Mouse (Mus musculus) MEL (cell line): ENCODE measurements at regions not wholly inside any gene's neighbourhood (a gene's known extent, or its start where the extent isn't known, plus 50 kb on each side); places are given as distances from the start of the nearest gene placed in this dataset.

Experiments used
- DNase-seq: peaks from one replicate; pipeline ENCODE4 v3.0.0; 2011; ENCODE audit warnings: low read depth, low spot score
- H3K27ac ChIP-seq: 2 replicates; pipeline ENCODE4 v1.5.1; 2012; ENCODE audit warnings: low read depth, mild to moderate bottlenecking, control low read depth, low read length, moderate library complexity; ENCODE audit not compliant: control insufficient read depth
- H3K27me3 ChIP-seq, 2 experiments: fragments of 150-350 bp in 1 of 2; sonication (generic) in 1 of 2; 2 replicates each; pipeline ENCODE4 v1.6.1; 2012; ENCODE audit warnings: low read length in 2 of 2, mild to moderate bottlenecking in 2 of 2, improper control_type of control experiment in 1 of 2, moderate library complexity in 1 of 2; ENCODE audit not compliant: insufficient read depth in 2 of 2, control insufficient read depth in 1 of 2
- H3K36me3 ChIP-seq, 2 experiments: 2 replicates each; pipeline ENCODE4 v1.6.1; 2012 to 2014; ENCODE audit warnings: low read length in 2 of 2, improper control_type of control experiment in 1 of 2, inconsistent platforms in 1 of 2, mild to moderate bottlenecking in 1 of 2; ENCODE audit not compliant: insufficient read depth in 2 of 2, control insufficient read depth in 1 of 2
- H3K4me1 ChIP-seq, 2 experiments: fragments of 150-350 bp in 1 of 2; sonication (generic) in 1 of 2; 2 replicates each; pipeline ENCODE4 v1.6.1; 2012; ENCODE audit warnings: low read length in 2 of 2, improper control_type of control experiment in 1 of 2, mild to moderate bottlenecking in 1 of 2; ENCODE audit not compliant: insufficient read depth in 2 of 2, control insufficient read depth in 1 of 2
- H3K4me3 ChIP-seq, 2 experiments: fragments of 150-350 bp in 1 of 2; sonication (generic) in 1 of 2; 2 replicates each; pipeline ENCODE4 v1.5.1; 2012; ENCODE audit warnings: low read depth in 2 of 2, low read length in 2 of 2, mild to moderate bottlenecking in 2 of 2, moderate library complexity in 2 of 2, control low read depth in 1 of 2, improper control_type of control experiment in 1 of 2; ENCODE audit not compliant: control insufficient read depth in 1 of 2, insufficient read depth in 1 of 2
- H3K79me2 ChIP-seq: 2 replicates; pipeline ENCODE4 v1.6.1; 2012; ENCODE audit warnings: mild to moderate bottlenecking, low read length, moderate library complexity; ENCODE audit not compliant: control insufficient read depth, poor library complexity, insufficient read depth
- H3K9ac ChIP-seq: 2 replicates; pipeline ENCODE4 v1.6.1; 2012; ENCODE audit warnings: low read depth, mild to moderate bottlenecking, control low read depth, low read length, moderate library complexity; ENCODE audit not compliant: control insufficient read depth, poor library complexity, severe bottlenecking
- H3K9me3 ChIP-seq: fragments of 150-350 bp; sonication (generic); replicated peaks from 2 replicates; pipeline ENCODE4 v1.6.1; 2012; ENCODE audit warnings: mild to moderate bottlenecking, low read length, improper control_type of control experiment, moderate library complexity; ENCODE audit not compliant: insufficient read depth
- BHLHE40 ChIP-seq: IDR thresholded peaks from 2 replicates; pipeline ENCODE4 v1.6.1; 2012; ENCODE audit warnings: low read depth, mild to moderate bottlenecking, inconsistent platforms, low read length, improper control_type of control experiment, borderline replicate concordance
- CHD1 ChIP-seq: IDR thresholded peaks from 2 replicates; pipeline ENCODE4 v1.6.1; 2012; ENCODE audit warnings: low read depth, mild to moderate bottlenecking, inconsistent platforms, low read length, improper control_type of control experiment
- CTCF ChIP-seq, 3 experiments: IDR thresholded peaks in 2 of 3; conservative IDR thresholded peaks in 1 of 3; 2 replicates each; pipeline ENCODE4 v1.5.1; 2011 to 2012; ENCODE audit warnings: low read length in 3 of 3, low read depth in 2 of 3, mild to moderate bottlenecking in 2 of 3, improper control_type of control experiment in 1 of 3, inconsistent platforms in 1 of 3, mixed read lengths in 1 of 3, moderate library complexity in 1 of 3; ENCODE audit not compliant: control insufficient read depth in 1 of 3, insufficient read depth in 1 of 3, poor library complexity in 1 of 3, severe bottlenecking in 1 of 3
- E2F4 ChIP-seq: IDR thresholded peaks from 2 replicates; pipeline ENCODE4 v1.6.1; 2011; ENCODE audit warnings: low read depth, low read length, improper control_type of control experiment, borderline replicate concordance
- ELF1 ChIP-seq: IDR thresholded peaks from 2 replicates; pipeline ENCODE4 v1.6.1; 2014; ENCODE audit warnings: low read depth, mild to moderate bottlenecking, inconsistent platforms, low read length, improper control_type of control experiment, moderate library complexity
- EP300 ChIP-seq, 2 experiments: IDR thresholded peaks; 2 replicates each; pipeline ENCODE4 v1.6.1; 2011; ENCODE audit warnings: improper control_type of control experiment in 2 of 2, low read length in 2 of 2, low read depth in 1 of 2, mild to moderate bottlenecking in 1 of 2
- ETS1 ChIP-seq: IDR thresholded peaks from 2 replicates; pipeline ENCODE4 v1.6.1; 2012; ENCODE audit warnings: low read depth, mild to moderate bottlenecking, inconsistent platforms, low read length, improper control_type of control experiment, moderate library complexity
- HCFC1 ChIP-seq: IDR thresholded peaks from 2 replicates; pipeline ENCODE4 v1.6.1; 2012; ENCODE audit warnings: low read depth, mild to moderate bottlenecking, inconsistent platforms, low read length, improper control_type of control experiment, moderate library complexity
- KAT2A ChIP-seq: conservative IDR thresholded peaks from 2 replicates; pipeline ENCODE4 v1.6.1; 2012; ENCODE audit warnings: low read depth, low read length, improper control_type of control experiment, inconsistent platforms
- MAFK ChIP-seq: IDR thresholded peaks from 2 replicates; pipeline ENCODE4 v1.6.1; 2011; ENCODE audit warnings: low read depth, mild to moderate bottlenecking, low read length, improper control_type of control experiment, borderline replicate concordance
- MAX ChIP-seq: IDR thresholded peaks from 2 replicates; pipeline ENCODE4 v1.6.1; 2011; ENCODE audit warnings: low read length, improper control_type of control experiment
- MAZ ChIP-seq: IDR thresholded peaks from 2 replicates; pipeline ENCODE4 v1.6.1; 2012; ENCODE audit warnings: low read depth, mild to moderate bottlenecking, inconsistent platforms, low read length, improper control_type of control experiment
- MEF2A ChIP-seq: IDR thresholded peaks from 2 replicates; pipeline ENCODE4 v1.6.1; 2014; ENCODE audit warnings: low read depth, mild to moderate bottlenecking, inconsistent platforms, low read length, improper control_type of control experiment; ENCODE audit not compliant: poor library complexity, insufficient replicate concordance, severe bottlenecking; ENCODE audit errors: extremely low read depth
- MXI1 ChIP-seq: IDR thresholded peaks from 2 replicates; pipeline ENCODE4 v1.6.1; 2011; ENCODE audit warnings: mild to moderate bottlenecking, low read depth, low read length, improper control_type of control experiment
- MYB ChIP-seq: IDR thresholded peaks from 2 replicates; pipeline ENCODE4 v1.6.1; 2011; ENCODE audit warnings: mild to moderate bottlenecking, low read depth, low read length, improper control_type of control experiment
- MYC ChIP-seq: IDR thresholded peaks from 2 replicates; pipeline ENCODE4 v1.6.1; 2011; ENCODE audit warnings: low read depth, mild to moderate bottlenecking, low read length, improper control_type of control experiment, moderate library complexity
- NELFE ChIP-seq: IDR thresholded peaks from 2 replicates; pipeline ENCODE4 v1.6.1; 2011; ENCODE audit warnings: low read depth, low read length, improper control_type of control experiment
- NRF1 ChIP-seq: IDR thresholded peaks from 2 replicates; pipeline ENCODE4 v1.6.1; 2014; ENCODE audit warnings: low read depth, mild to moderate bottlenecking, inconsistent platforms, low read length, improper control_type of control experiment, moderate library complexity; ENCODE audit not compliant: poor library complexity, insufficient read depth, severe bottlenecking
- POLR2AphosphoS2 ChIP-seq: IDR thresholded peaks from 2 replicates; pipeline ENCODE4 v1.6.1; 2011; ENCODE audit warnings: low read length, improper control_type of control experiment
- RAD21 ChIP-seq: IDR thresholded peaks from 2 replicates; pipeline ENCODE4 v1.6.1; 2011; ENCODE audit warnings: mild to moderate bottlenecking, low read depth, low read length, improper control_type of control experiment
- SIN3A ChIP-seq: IDR thresholded peaks from 2 replicates; pipeline ENCODE4 v1.6.1; 2012; ENCODE audit warnings: low read length, improper control_type of control experiment, inconsistent platforms
- SMC3 ChIP-seq: IDR thresholded peaks from 2 replicates; pipeline ENCODE4 v1.6.1; 2011; ENCODE audit warnings: low read depth, low read length, improper control_type of control experiment
- TAL1 ChIP-seq: IDR thresholded peaks from 2 replicates; pipeline ENCODE4 v1.6.1; 2012; ENCODE audit warnings: mild to moderate bottlenecking, inconsistent platforms, low read length, moderate library complexity, mixed read lengths
- TCF12 ChIP-seq: IDR thresholded peaks from 2 replicates; pipeline ENCODE4 v1.6.1; 2014; ENCODE audit warnings: low read depth, mild to moderate bottlenecking, inconsistent platforms, low read length, improper control_type of control experiment, moderate library complexity
- UBTF ChIP-seq: IDR thresholded peaks from 2 replicates; pipeline ENCODE4 v1.6.1; 2012; ENCODE audit warnings: low read depth, mild to moderate bottlenecking, inconsistent platforms, low read length, improper control_type of control experiment, moderate library complexity, borderline replicate concordance; ENCODE audit not compliant: insufficient read depth
- USF1 ChIP-seq: IDR thresholded peaks from 2 replicates; pipeline ENCODE4 v1.6.1; 2014; ENCODE audit warnings: low read depth, mild to moderate bottlenecking, inconsistent platforms, low read length, improper control_type of control experiment, moderate library complexity
- ZC3H11A ChIP-seq: IDR thresholded peaks from 2 replicates; pipeline ENCODE4 v1.6.1; 2012; ENCODE audit warnings: low read depth, mild to moderate bottlenecking, inconsistent platforms, low read length, improper control_type of control experiment
- ZMIZ1 ChIP-seq: IDR thresholded peaks from 2 replicates; pipeline ENCODE4 v1.6.1; 2012; ENCODE audit warnings: low read depth, mild to moderate bottlenecking, inconsistent platforms, low read length, improper control_type of control experiment, moderate library complexity
- ZNF384 ChIP-seq: IDR thresholded peaks from 2 replicates; pipeline ENCODE4 v1.6.1; 2012; ENCODE audit warnings: low read depth, mild to moderate bottlenecking, inconsistent platforms, low read length, improper control_type of control experiment

DNA sequence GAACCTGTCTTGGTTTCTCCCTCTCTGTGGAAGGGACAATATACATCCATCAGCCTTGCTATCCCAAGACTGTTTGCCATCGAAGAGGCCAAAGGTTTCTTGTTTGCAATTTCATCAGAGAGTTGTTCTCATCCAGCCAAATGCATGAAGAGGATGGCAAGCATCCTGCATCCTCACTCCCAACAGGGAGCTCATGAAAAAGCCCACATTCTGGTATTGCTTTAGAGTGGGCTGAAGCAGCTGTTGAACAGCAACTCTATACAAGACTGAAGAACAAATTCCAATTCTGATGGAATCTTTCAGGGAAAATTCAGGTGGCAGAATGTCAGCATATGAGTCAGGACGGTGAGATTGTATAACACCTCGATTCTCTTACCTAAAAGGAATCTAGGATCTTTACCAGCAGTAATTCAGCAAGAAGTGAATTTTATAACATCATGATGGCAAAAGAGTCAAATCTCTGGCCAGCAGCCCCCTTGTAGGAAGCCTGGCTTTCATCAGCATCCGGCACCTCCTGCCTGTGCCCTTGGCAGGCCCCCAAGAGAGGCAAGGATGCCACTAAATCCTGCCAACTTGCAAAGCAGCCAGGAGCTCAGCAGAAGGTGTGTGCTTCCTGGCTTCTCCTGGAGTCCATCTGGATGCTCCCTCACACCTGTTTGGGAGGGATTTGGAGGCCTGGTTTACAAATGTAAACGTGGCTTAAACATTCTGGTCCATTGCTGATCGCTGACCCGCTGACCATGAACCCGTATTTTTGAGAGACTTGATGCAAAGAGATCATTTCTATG, 312.8 kb downstream of the Dio2 start:
- Histone ChIP-seq H3K4me3 (no peak overlapping the region), H3K27ac (no peak overlapping the region), H3K79me2 (no peaks in the 10 kb centered on the region), H3K9ac (no peak overlapping the region), H3K36me3 (no peaks in the 10 kb centered on the region), H3K4me1 (no peaks in the 10 kb centered on the region), H3K27me3 (no peaks in the 10 kb centered on the region), H3K9me3 (no peaks in the 10 kb centered on the region)
- DNase-seq, result no peak
- TF ChIP-seq ELF1 (no peak), CTCF (IDR thresholded peaks at IDR 0.05 in 2 of 3, conservative IDR thresholded peaks at IDR 0.05 in 1 of 3; ENCODE audit: control insufficient read depth in 1 of 3, insufficient read depth in 1 of 3, low read depth in 2 of 3, low read length in 3 of 3, poor library complexity in 1 of 3, severe bottlenecking in 1 of 3) (no peak), HCFC1 (no peak), ZMIZ1 (no peak), KAT2A (no peak), MAX (no peak), ZC3H11A (no peak), MYC (no peak), SIN3A (no peak), MXI1 (no peak), TAL1 (no peak), POLR2AphosphoS2 (no peak), BHLHE40 (no peak), MAZ (no peak), SMC3 (no peak), MYB (no peak), TCF12 (no peak), EP300 (IDR thresholded peaks at IDR 0.05; ENCODE audit: low read depth in 1 of 2, low read length in 2 of 2) (no peak), UBTF (no peak), E2F4 (no peak)

DNA sequence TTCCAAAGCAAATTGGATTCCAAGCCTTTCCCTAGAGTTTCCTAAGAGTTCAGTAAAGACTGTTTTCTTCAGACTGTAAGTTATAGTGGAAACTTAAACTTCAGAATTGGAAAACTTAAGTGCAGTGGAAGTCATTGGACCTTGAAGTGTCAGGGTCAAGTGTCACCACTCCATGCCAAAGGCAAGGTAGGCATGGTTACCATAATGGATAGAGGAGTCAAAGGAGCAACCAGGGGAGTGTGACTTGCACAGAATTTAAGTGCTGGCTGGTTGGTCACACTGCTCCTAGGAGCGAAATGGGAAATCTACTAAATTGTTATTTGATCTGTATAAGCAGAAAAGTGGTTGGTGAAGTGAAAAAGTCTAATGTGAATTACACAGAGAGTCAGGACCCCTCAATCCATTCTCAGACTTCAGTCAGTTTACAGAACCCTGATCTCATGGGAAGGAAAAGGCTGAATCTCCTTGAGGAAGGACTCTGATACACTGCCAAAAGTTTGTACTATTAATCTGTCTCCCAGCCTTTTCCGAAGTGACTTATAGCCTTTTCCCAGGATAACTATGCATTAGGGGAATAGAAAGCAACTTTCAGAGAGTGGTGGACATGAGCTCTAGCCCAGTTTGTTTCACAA, 320.5 kb downstream of the Dio2 start:
- Histone ChIP-seq H3K27me3 (no peaks in the 10 kb centered on the region), H3K27ac (no peak overlapping the region), H3K9ac (no peak overlapping the region)
- TF ChIP-seq BHLHE40, result no peak
- TF ChIP-seq ZNF384, result no peak
- no peak for TF ChIP-seq NRF1
- TF ChIP-seq CTCF (IDR thresholded peaks at IDR 0.05 in 2 of 3, conservative IDR thresholded peaks at IDR 0.05 in 1 of 3; ENCODE audit: control insufficient read depth in 1 of 3, insufficient read depth in 1 of 3, low read depth in 2 of 3, low read length in 3 of 3, poor library complexity in 1 of 3, severe bottlenecking in 1 of 3), result no peak
- TF ChIP-seq ETS1, result no peak
- no peak for TF ChIP-seq NELFE
- no peak for TF ChIP-seq MYC
- no peak for TF ChIP-seq ZC3H11A
- TF ChIP-seq KAT2A, result no peak
- TF ChIP-seq MEF2A, result no peak
- no peak for TF ChIP-seq CHD1
- TF ChIP-seq TAL1, result no peak
- TF ChIP-seq USF1, result no peak
- no peak for TF ChIP-seq MAFK
- no peak for TF ChIP-seq HCFC1
- TF ChIP-seq MYB, result no peak
- TF ChIP-seq RAD21, result no peak

More for the DNA sequence above, 320.5 kb downstream of the Dio2 start:
- no peaks in the 10 kb centered on the region for H3K4me1 ChIP-seq
- no peaks in the 10 kb centered on the region for H3K9me3 ChIP-seq
- H3K79me2 ChIP-seq, result no peaks in the 10 kb centered on the region
- H3K36me3 ChIP-seq, result no peaks in the 10 kb centered on the region
- DNase-seq, result no peak
- H3K4me3 ChIP-seq, result no peak overlapping the region
